Mouse (Mus musculus) forebrain, embryonic 10.5 days (tissue): ENCODE data around the gene Sp9. TPM values are rescaled to one million over a fixed set of nuclear protein-coding genes. Genes with fewer than 3 reads are reported as not detected.

Experiments used
- DNase-seq: peaks from one replicate; pipeline ENCODE4 v3.0.0-alpha.2; 2017; ENCODE audit warnings: low spot score; ENCODE audit errors: extremely low spot score
- H3K27ac ChIP-seq: fragments of 300-500 bp; sonication (generic); 2 replicates; pipeline ENCODE4 v1.5.1; 2016; ENCODE audit warnings: mild to moderate bottlenecking
- H3K27me3 ChIP-seq: fragments of 300-500 bp; sonication (generic); 2 replicates; pipeline ENCODE4 v1.6.1; 2016; ENCODE audit warnings: mild to moderate bottlenecking; ENCODE audit not compliant: poor library complexity, severe bottlenecking
- H3K36me3 ChIP-seq: fragments of 300-500 bp; sonication (generic); replicated peaks from 2 replicates; pipeline ENCODE4 v1.6.1; 2016; ENCODE audit warnings: mild to moderate bottlenecking, moderate library complexity
- H3K4me1 ChIP-seq: fragments of 300-500 bp; sonication (generic); 2 replicates; pipeline ENCODE4 v1.6.1; 2016
- H3K4me3 ChIP-seq: fragments of 300-500 bp; sonication (generic); 2 replicates; pipeline ENCODE4 v1.5.1; 2016; ENCODE audit warnings: mild to moderate bottlenecking, moderate library complexity
- H3K9me3 ChIP-seq: fragments of 300-500 bp; sonication (generic); 2 replicates; pipeline ENCODE4 v1.6.1; 2016; ENCODE audit warnings: mild to moderate bottlenecking, moderate library complexity
- WGBS: fragments of 180-500 bp; shearing (Covaris S2); methylation state at CpG from one replicate; pipeline ENCODE4 v1.1.7; 2016; 5-methylcytosine and 5-hydroxymethylcytosine counted together
- polyA plus RNA-seq: library from polyadenylated mRNA; unstranded; fragments of >200 nt; fragmentation: Nextera tagmentation; extraction: Ambion mirVana; gene quantifications from 2 replicates; pipeline ENCODE4 v1.2.1, GENCODE M21; 2016

Sp9 gene
- 0.94 and 1.1 TPM in 2 replicates for polyA plus RNA-seq

DNA sequence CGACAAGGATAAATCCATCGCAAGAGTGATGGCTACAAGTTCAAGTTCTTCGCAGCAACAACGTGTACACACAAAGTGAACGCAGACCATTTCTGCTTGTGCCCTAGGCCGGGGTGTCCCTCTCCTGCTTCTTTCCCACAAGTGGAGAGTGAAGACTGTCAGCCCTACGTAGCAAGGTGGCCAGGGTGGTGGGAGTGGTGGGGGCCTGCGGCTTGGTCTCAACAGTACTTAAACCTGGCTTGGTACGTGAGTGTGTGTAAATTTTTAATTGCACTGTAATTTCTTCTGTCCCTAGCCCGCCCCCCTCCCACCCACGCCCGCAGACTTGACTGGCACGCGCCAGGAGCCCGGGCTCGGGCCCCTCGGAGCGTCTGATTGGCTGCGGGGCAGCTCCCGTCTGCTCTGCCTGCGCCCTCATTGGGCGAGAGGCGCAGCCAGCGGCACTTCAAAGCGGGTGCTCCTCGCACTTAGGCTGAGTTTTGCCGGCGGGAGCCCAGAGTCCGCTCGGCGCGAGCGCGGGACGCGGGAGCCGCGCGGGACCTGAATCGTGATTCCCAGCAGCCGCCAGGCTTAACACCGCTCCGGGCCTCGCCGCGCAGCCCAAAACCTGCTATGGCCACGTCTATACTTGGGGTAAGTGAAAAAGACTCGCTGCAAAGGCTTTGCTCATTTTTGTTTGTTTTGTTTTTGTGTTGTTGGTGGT lies at the start of gene Sp9:
Gene Sp9 (plus strand): TSS at position 467 of the 703 bp plus-strand sequence.
- Histone ChIP-seq H3K27ac (peak within 1 kb of the TSS; percentile 67), H3K36me3 (no peaks in the 10 kb centered on the region), H3K27me3 (peaks cover 100% of the 10 kb centered on the region), H3K4me3 (peak within 1 kb of the TSS; percentile 51), H3K4me1 (peaks cover 73% of the 10 kb centered on the region), H3K9me3 (no peaks in the 10 kb centered on the region)
- WGBS, result under 1% methylated on average over 48 of the region's 48 CpGs
- peak; percentile 85 for DNase-seq

DNA sequence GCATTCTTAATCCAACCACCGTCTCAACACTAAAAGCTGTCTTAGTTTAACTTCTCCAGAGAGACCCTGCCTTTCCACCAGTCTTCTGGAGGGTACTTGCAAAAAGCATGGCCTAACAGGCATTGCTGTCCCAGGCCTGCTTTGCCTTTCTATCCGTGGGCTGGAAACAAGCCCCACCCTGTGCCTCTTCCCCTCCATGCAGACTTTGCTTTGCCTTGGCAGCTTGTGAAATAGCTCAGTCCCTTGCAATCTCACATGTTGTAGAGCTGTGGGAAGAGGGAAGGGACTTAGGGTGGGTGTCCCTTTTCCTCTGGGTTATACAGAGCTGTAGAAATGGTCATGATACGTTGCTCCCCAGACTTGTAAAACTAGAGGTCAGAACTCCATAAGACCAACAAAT lies 40.6 kb upstream of the Sp9 start:
- no peak overlapping the region for H3K27ac ChIP-seq
- 56% methylated on average over 3 of the region's 3 CpGs for WGBS

DNA sequence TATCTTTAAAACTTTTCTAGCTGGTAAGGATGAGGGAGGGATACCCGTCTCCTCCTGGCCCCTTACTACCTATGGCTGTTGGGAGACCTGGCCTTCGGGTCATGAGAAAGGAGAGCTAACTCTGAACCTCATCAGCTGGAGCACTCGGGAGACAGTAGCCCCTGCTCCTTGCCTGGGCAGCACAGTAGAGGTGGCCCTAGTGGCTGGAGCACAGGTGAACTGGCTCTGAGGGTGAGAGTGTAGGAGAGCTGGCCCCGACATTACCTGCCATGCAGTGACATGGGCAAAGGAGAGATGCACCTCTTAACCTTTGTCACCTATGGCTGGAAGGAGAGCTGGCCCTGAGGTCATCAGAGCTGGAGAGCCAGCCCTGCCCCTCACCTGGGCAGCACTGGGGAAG lies 30.4 kb upstream of the Sp9 start:
- no peak overlapping the region for H3K27ac ChIP-seq
- 82% methylated on average over 4 of the region's 4 CpGs for WGBS

More for the DNA sequence above, 40.6 kb upstream of the Sp9 start:
- peaks cover 7% of the 10 kb centered on the region; the same call in 1 of the 2 replicates for H3K4me1 ChIP-seq
- H3K27me3 ChIP-seq, result no peaks in the 10 kb centered on the region
- no peak overlapping the region for H3K4me3 ChIP-seq
- no peaks in the 10 kb centered on the region for H3K36me3 ChIP-seq
- no peaks in the 10 kb centered on the region for H3K9me3 ChIP-seq
- no peak for DNase-seq

DNA sequence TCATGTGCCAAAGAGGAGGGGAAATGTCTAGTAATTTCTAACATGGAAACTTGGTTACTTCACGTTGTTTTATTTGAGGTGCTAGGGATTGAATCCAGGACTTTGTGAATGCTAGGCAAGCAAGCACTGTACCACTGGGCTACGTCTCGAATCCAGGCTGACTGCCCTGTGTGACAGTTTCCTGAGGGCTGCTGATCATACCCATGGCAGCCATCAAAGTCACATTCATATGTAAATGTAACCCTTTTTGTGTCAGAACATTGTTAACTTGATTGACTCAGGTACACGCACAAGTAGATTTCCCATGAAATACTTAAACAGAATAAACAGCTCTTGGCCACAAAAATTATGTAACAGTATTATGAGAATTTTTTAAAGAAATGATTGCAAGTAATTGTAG lies 23.0 kb upstream of the Sp9 start:
- Histone ChIP-seq H3K27me3 (no peaks in the 10 kb centered on the region), H3K4me1 (no peaks in the 10 kb centered on the region), H3K27ac (no peak overlapping the region), H3K9me3 (no peaks in the 10 kb centered on the region), H3K36me3 (no peaks in the 10 kb centered on the region), H3K4me3 (no peak overlapping the region)
- DNase-seq, result no peak
- WGBS, result 78% methylated on average over 4 of the region's 4 CpGs

More for the DNA sequence above, 30.4 kb upstream of the Sp9 start:
- DNase-seq, result no peak
- H3K27me3 ChIP-seq, result no peaks in the 10 kb centered on the region; the same call in 1 of the 2 replicates
- H3K9me3 ChIP-seq, result no peaks in the 10 kb centered on the region
- H3K4me3 ChIP-seq, result no peak overlapping the region
- no peaks in the 10 kb centered on the region for H3K36me3 ChIP-seq
- no peaks in the 10 kb centered on the region for H3K4me1 ChIP-seq

DNA sequence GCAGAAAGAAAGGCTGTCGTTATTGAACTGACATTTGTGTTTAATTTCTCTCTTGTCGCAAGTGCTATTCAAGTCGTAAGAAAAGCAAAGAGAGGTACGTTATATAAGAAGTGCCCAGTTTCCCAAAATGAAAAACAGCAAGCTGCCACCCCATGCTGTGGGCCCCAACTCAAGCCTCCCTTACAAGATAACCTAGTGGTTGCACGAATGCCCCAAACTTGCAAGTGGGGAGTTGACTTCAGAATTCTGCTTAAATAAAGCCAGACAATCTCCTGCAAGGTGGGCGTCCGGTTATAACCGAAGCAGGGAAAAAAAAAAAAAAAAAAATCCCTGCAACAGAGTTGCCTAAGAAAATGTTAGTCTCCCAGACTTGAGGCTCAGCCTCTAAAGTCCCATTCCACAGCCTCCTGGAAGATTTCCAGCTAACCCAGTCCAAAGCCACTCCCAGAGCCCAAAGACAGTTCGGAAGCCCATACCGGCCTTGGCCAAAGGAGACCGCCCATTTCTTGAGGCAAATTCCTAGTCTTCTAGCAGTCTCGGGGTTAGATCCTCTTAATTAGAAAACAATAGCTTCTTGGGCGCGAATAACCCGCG lies 8.5 kb upstream of the Sp9 start:
- peak overlapping the region; percentile 52 for H3K4me3 ChIP-seq
- H3K36me3 ChIP-seq, result no peaks in the 10 kb centered on the region
- peaks cover 35% of the 10 kb centered on the region for H3K4me1 ChIP-seq
- H3K27ac ChIP-seq, result no peak overlapping the region
- H3K27me3 ChIP-seq, result peaks cover 73% of the 10 kb centered on the region
- H3K9me3 ChIP-seq, result no peaks in the 10 kb centered on the region
- no peak for DNase-seq
- WGBS, result 4% methylated on average over 16 of the region's 16 CpGs

DNA sequence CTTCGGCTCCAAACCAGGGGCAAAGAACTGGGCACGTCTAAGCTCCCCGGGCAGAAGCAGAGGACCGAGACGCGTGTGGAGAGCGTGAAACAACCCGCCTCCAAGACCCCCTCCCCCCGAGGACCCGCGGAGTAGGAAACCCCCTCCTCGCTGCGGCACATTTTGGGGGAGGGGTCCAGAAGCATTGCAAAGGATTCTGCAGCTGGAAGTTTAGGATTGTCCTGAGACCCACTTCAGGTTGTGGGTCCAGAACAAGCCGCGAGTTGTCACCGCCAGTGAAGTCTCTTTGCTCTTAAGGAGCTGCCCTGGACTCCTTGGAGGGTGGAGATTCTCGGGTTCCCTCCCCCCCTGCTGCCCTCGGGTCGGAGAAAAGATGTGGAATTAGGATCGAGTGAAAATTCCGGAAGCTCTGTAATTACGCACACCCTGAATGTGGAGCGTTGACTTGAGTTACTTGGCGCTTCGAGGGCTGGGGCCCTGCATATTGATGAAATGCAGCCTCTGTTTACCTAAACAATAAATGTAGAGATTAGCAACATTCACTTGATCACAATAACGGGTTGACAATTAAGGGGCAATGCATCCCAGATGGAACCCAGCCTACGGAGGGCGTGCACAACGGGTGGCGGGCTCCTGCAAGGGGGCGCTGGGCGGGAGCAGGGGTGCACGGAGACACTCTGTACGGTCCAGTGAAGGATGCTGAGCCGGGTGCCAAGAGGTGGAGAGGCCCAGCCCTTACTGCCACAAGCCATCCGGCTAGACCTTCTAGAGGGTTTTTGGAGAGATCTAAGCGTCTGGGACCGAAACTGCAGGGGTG lies 7.7 kb upstream of the Sp9 start:
- Histone ChIP-seq H3K36me3 (no peaks in the 10 kb centered on the region), H3K9me3 (no peaks in the 10 kb centered on the region), H3K27me3 (peaks cover 75% of the 10 kb centered on the region), H3K27ac (no peak overlapping the region), H3K4me1 (peaks cover 40% of the 10 kb centered on the region), H3K4me3 (peak overlapping the region; percentile 52)
- peak; percentile 48 for DNase-seq
- 1% methylated on average over 38 of the region's 38 CpGs for WGBS

DNA sequence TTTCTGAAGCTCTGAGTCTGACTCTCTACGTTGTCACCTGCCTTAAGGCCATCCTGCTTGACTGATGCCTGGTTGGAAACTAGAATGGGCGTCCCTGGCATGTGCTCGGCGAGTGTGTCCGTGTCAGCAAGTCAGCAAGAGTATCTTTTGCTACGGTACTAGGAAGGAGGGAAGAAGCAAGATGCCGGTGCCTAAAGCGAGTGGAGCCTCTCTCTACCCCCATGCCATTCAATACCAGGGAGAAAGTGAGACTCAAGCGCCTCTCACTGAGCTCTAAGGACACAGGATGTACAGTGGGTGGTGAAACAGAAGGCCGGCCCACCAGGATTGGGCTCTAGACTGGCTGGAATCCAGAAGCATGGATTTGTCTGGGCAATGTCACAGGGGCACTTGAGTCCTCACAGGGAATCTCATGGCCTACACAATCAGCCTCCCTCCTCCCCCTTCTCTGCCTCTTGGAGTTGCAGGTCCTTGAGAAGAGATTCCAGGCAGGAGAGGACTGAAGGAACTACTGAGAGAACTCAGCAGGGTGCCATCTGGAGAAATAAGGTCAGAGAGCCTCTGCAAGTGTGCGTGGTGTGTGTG lies 7.0 kb upstream of the Sp9 start:
- peak; percentile 28 for DNase-seq
- Histone ChIP-seq H3K9me3 (no peaks in the 10 kb centered on the region), H3K4me3 (peak overlapping the region; percentile 52), H3K36me3 (no peaks in the 10 kb centered on the region), H3K27ac (no peak overlapping the region), H3K27me3 (peaks cover 82% of the 10 kb centered on the region), H3K4me1 (peaks cover 47% of the 10 kb centered on the region)
- WGBS, result 4% methylated on average over 11 of the region's 11 CpGs

DNA sequence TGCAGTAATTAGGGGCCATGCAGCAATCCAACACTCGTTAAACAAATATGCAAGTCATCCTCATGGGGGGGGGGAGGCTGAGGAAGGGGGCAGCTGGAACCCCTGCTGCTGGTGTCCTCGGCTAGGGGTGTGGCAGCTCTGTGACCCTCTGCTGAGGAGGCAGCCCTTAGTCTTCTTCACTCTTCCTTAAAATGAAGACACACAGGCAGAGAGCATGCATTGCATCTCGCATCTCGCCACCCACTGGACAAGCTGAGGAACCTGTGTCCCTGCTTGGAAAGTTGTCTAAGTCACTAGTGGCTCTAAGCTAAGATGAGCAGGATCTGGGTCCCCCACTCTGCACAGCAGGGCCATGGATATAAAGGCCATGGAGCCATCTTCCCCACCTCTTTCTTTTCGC lies 5.7 kb upstream of the Sp9 start:
- DNase-seq, result no peak
- H3K4me1 ChIP-seq, result peaks cover 60% of the 10 kb centered on the region
- H3K27me3 ChIP-seq, result peaks cover 95% of the 10 kb centered on the region
- 3% methylated on average over 5 of the region's 5 CpGs for WGBS
- H3K9me3 ChIP-seq, result no peaks in the 10 kb centered on the region
- no peaks in the 10 kb centered on the region for H3K36me3 ChIP-seq
- no peak overlapping the region for H3K4me3 ChIP-seq
- no peak overlapping the region for H3K27ac ChIP-seq

DNA sequence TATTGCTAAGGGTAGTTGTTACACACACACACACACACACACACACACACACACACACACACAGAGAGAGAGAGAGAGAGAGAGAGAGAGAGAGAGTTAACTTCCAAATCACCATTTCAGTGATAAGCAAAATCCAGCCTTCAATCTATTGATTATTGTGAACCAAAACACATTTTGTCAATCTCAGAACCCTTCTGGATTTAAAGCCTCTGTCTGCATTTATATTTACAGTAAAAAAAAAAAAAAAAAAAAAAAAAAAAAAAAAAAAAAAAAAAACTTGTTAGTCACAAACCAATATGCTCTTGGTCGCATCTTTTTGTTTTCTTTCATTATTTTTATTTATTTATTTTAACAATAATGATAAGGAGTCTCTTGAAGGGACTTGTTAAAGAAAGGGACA lies 5.1 kb upstream of the Sp9 start:
- WGBS, result 49% methylated on average over 1 of the region's 1 CpGs
- peaks cover 67% of the 10 kb centered on the region for H3K4me1 ChIP-seq

DNA sequence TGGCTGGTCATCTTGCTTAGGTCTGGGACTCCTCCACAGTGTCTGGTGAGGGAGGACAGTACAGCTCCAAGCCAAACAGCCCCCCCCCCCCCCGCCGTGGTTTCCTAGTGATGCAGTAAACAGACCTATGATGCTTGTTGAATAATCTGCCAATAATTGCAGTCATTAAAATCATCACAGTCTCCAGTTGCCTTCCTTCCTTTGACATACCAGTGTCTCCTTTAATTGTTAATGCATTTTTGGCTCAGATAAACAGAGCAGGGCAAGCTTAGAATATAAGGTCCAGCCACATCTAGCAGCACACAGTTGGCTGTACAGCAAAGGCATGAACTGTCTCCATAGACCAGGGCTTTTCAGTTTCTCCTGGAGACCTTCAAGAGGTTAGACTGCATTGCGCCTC lies 4.5 kb upstream of the Sp9 start:
- WGBS, result 16% methylated on average over 3 of the region's 3 CpGs
- Histone ChIP-seq H3K9me3 (no peaks in the 10 kb centered on the region), H3K27me3 (peaks cover 100% of the 10 kb centered on the region), H3K4me1 (peaks cover 73% of the 10 kb centered on the region), H3K27ac (no peak overlapping the region), H3K36me3 (no peaks in the 10 kb centered on the region), H3K4me3 (no peak overlapping the region)
- no peak for DNase-seq

More for the DNA sequence above, 5.1 kb upstream of the Sp9 start:
- H3K9me3 ChIP-seq, result no peaks in the 10 kb centered on the region
- H3K27me3 ChIP-seq, result peaks cover 100% of the 10 kb centered on the region
- H3K27ac ChIP-seq, result no peak overlapping the region
- H3K36me3 ChIP-seq, result no peaks in the 10 kb centered on the region
- DNase-seq, result no peak
- no peak overlapping the region for H3K4me3 ChIP-seq

DNA sequence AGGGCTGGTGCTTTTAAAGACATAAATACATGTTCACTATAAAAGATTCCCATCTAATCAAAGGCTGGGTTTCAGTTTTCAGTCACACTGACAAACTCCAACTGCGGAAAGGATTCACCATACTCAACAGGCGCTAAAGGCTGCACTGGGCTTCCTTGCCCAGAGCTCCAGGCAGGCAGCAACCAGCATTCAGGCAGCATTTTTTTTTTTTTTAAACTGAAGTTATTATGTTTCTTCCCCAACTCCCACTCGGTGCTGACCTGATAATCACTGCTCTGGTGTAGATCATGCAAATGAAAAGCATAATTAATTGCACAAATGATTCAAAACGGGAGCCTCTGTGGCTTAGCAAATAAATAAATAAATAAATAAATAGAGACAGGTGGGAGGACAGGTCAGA lies 3.9 kb upstream of the Sp9 start:
- no peaks in the 10 kb centered on the region for H3K9me3 ChIP-seq
- H3K4me3 ChIP-seq, result no peak overlapping the region
- WGBS, result under 1% methylated on average over 4 of the region's 4 CpGs
- peaks cover 100% of the 10 kb centered on the region for H3K27me3 ChIP-seq
- H3K27ac ChIP-seq, result no peak overlapping the region
- DNase-seq, result no peak
- H3K36me3 ChIP-seq, result no peaks in the 10 kb centered on the region
- H3K4me1 ChIP-seq, result peaks cover 77% of the 10 kb centered on the region

DNA sequence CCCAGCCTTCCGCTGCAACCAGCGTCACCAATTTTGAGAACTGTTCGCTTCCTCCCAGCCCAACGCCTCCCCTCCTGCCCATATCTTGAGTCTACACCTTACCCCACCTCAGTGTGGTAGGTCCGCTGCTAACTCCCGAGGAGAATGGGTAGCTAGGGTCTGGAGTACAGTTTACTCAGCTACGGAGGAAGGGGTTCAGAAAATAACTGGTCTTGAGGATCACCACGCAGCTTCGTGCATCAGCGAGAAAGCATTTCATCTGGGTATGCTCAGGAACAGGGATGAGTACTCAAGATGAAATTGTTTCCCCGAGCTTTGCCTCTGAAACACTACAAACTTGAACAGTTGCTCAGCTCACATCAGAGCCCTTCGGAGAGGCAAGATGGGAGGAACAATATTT lies 3.4 kb upstream of the Sp9 start:
- H3K4me1 ChIP-seq, result peaks cover 77% of the 10 kb centered on the region
- 2% methylated on average over 12 of the region's 12 CpGs for WGBS
- peaks cover 100% of the 10 kb centered on the region for H3K27me3 ChIP-seq
- no peak overlapping the region for H3K4me3 ChIP-seq
- no peak overlapping the region for H3K27ac ChIP-seq
- no peaks in the 10 kb centered on the region for H3K9me3 ChIP-seq
- no peaks in the 10 kb centered on the region for H3K36me3 ChIP-seq
- DNase-seq, result peak; percentile 37
